Mouse (Mus musculus): ENCODE results near the gene Rhoc.

GRCm38 (mm10) chr3:104801481-104801880 lies 13.3 kb downstream of the Rhoc start:
- TF ChIP-seq CTCF (conservative IDR thresholded peaks at IDR 0.05; ENCODE audit: low read length) (no peak), NANOG (IDR thresholded peaks at IDR 0.05; ENCODE audit: borderline replicate concordance, low read length) (no peak)

Measured in E14TG2a.4 (cell line).